Mouse (Mus musculus) kidney, embryonic 15.5 days (tissue): ENCODE measurements around the gene Ifitm3. TPM values are rescaled to one million over a fixed set of nuclear protein-coding genes. Genes with fewer than 3 reads are reported as not detected.
"Not testable (repeated sequence)": the region's sequence is repeated elsewhere in the genome, so short reads cannot be mapped to it uniquely, and the experiment has no call there.

ENCODE experiments used
- ATAC-seq: fragments of 200-750 bp; cut with Nextera tagmentation; replicated peaks from 2 replicates; pipeline ENCODE4 v1.8.0; 2017; ENCODE audit warnings: moderate TSS enrichment; ENCODE audit not compliant: low FRiP score
- H3K27ac ChIP-seq: fragments of 300-500 bp; sonication (generic); 2 replicates; pipeline ENCODE4 v1.5.1; 2015; ENCODE audit warnings: mild to moderate bottlenecking, inconsistent platforms
- H3K27me3 ChIP-seq: fragments of 300-500 bp; sonication (generic); 2 replicates; pipeline ENCODE4 v1.6.1; 2015; ENCODE audit warnings: inconsistent platforms
- H3K36me3 ChIP-seq: fragments of 300-500 bp; sonication (generic); 2 replicates; pipeline ENCODE4 v1.6.1; 2015; ENCODE audit warnings: inconsistent platforms
- H3K4me1 ChIP-seq: fragments of 300-500 bp; sonication (generic); 2 replicates; pipeline ENCODE4 v1.6.1; 2015; ENCODE audit warnings: inconsistent platforms
- H3K4me2 ChIP-seq: fragments of 300-500 bp; sonication (generic); 2 replicates; pipeline ENCODE4 v1.6.1; 2015; ENCODE audit warnings: moderate library complexity, mild to moderate bottlenecking, inconsistent platforms
- H3K4me3 ChIP-seq: fragments of 300-500 bp; sonication (generic); replicated peaks from 2 replicates; pipeline ENCODE4 v1.5.1; 2015; ENCODE audit warnings: mild to moderate bottlenecking, inconsistent platforms
- H3K9ac ChIP-seq: fragments of 300-500 bp; sonication (generic); 2 replicates; pipeline ENCODE4 v1.6.1; 2015; ENCODE audit warnings: mild to moderate bottlenecking, inconsistent platforms
- H3K9me3 ChIP-seq: fragments of 300-500 bp; sonication (generic); replicated peaks from 2 replicates; pipeline ENCODE4 v1.6.1; 2016; ENCODE audit warnings: inconsistent platforms
- WGBS: fragments of 180-500 bp; shearing (Covaris S2); methylation state at CpG from one replicate; pipeline ENCODE4 v1.1.7; 2015; ENCODE audit warnings: mixed read lengths; 5-methylcytosine and 5-hydroxymethylcytosine counted together
- polyA plus RNA-seq: library from polyadenylated mRNA; unstranded; fragments of >200 nt; fragmentation: Nextera tagmentation; extraction: Ambion mirVana; gene quantifications from 2 replicates; pipeline ENCODE4 v1.2.1, GENCODE M21; 2015

Gene Ifitm3
- polyA plus RNA-seq, 1 experiment from 2014 or later, result 205 TPM

- H3K9me3 ChIP-seq, result no peaks in the 10 kb centered on the region
- peak overlapping the region; percentile 82 for H3K4me2 ChIP-seq
- 7% methylated on average over 15 of the region's 19 CpGs for WGBS
- ATAC-seq, result peak; percentile 92
- peak overlapping the region; percentile 42; the same call in 1 of the 2 replicates for H3K9ac ChIP-seq
- peaks cover 24% of the 10 kb centered on the region for H3K4me1 ChIP-seq
- H3K27ac ChIP-seq, result peak overlapping the region; percentile 94
- H3K36me3 ChIP-seq, result no peaks in the 10 kb centered on the region
- no peaks in the 10 kb centered on the region for H3K27me3 ChIP-seq
- peak overlapping the region; percentile 35 for H3K4me3 ChIP-seq
Measured at GRCm38 (mm10) chr7:141047581-141048225, 37.1 kb upstream of the Ifitm3 start.

- WGBS, result 51% methylated on average over 6 of the region's 6 CpGs
- peak; percentile 28; the same call in 1 of the 2 replicates for ATAC-seq
- Histone ChIP-seq H3K4me1 (peaks cover 26% of the 10 kb centered on the region), H3K9me3 (no peaks in the 10 kb centered on the region), H3K9ac (no peak overlapping the region), H3K4me2 (peak overlapping the region; percentile 82), H3K36me3 (no peaks in the 10 kb centered on the region), H3K27ac (peak overlapping the region; percentile 94), H3K27me3 (no peaks in the 10 kb centered on the region), H3K4me3 (no peak overlapping the region)
Measured at GRCm38 (mm10) chr7:141046931-141047580, 36.5 kb upstream of the Ifitm3 start.

- no peak for ATAC-seq
- no peaks in the 10 kb centered on the region for H3K9me3 ChIP-seq
- no peaks in the 10 kb centered on the region for H3K36me3 ChIP-seq
- no peaks in the 10 kb centered on the region for H3K27me3 ChIP-seq
- no peak overlapping the region for H3K4me2 ChIP-seq
- H3K27ac ChIP-seq, result 0 out of 2 replicates have a peak overlapping the region, but pooled peaks have one; percentile 45
- peaks cover 22% of the 10 kb centered on the region for H3K4me1 ChIP-seq
- H3K4me3 ChIP-seq, result no peak overlapping the region
- no peak overlapping the region for H3K9ac ChIP-seq
- WGBS, result 44% methylated on average over 4 of the region's 4 CpGs
Measured at GRCm38 (mm10) chr7:141042539-141042938, 32.0 kb upstream of the Ifitm3 start.

- Histone ChIP-seq H3K4me2 (no peak overlapping the region), H3K27me3 (no peaks in the 10 kb centered on the region), H3K4me3 (no peak overlapping the region), H3K27ac (peak overlapping the region; percentile 91), H3K9me3 (no peaks in the 10 kb centered on the region), H3K4me1 (peaks cover 14% of the 10 kb centered on the region), H3K9ac (no peak overlapping the region), H3K36me3 (no peaks in the 10 kb centered on the region)
- 27% methylated on average over 5 of the region's 5 CpGs for WGBS
- peak; percentile 68; the same call in 1 of the 2 replicates for ATAC-seq
Measured at GRCm38 (mm10) chr7:141041661-141042060, 31.1 kb upstream of the Ifitm3 start.

- Histone ChIP-seq H3K4me3 (no peak overlapping the region), H3K27ac (peak overlapping the region; percentile 91), H3K4me1 (peaks cover 12% of the 10 kb centered on the region), H3K9ac (no peak overlapping the region), H3K27me3 (no peaks in the 10 kb centered on the region), H3K9me3 (no peaks in the 10 kb centered on the region), H3K4me2 (peak overlapping the region; percentile 15; the same call in 1 of the 2 replicates), H3K36me3 (no peaks in the 10 kb centered on the region)
- no peak for ATAC-seq
- 39% methylated on average over 6 of the region's 9 CpGs for WGBS
Measured at GRCm38 (mm10) chr7:141040867-141041606, 30.5 kb upstream of the Ifitm3 start.

GRCm38 (mm10) chr7:141039386-141040107, 29.0 kb upstream of the Ifitm3 start:
- Histone ChIP-seq H3K4me1 (peaks cover 12% of the 10 kb centered on the region), H3K27ac (no peak overlapping the region), H3K4me2 (no peak overlapping the region), H3K9ac (no peak overlapping the region), H3K36me3 (no peaks in the 10 kb centered on the region), H3K9me3 (no peaks in the 10 kb centered on the region), H3K27me3 (no peaks in the 10 kb centered on the region), H3K4me3 (no peak overlapping the region)
- ATAC-seq, result no peak
- 90% methylated on average over 4 of the region's 4 CpGs for WGBS

GRCm38 (mm10) chr7:141038090-141039032, 27.8 kb upstream of the Ifitm3 start:
- WGBS, result 69% methylated on average over 20 of the region's 21 CpGs
- no peak for ATAC-seq

GRCm38 (mm10) chr7:141036624-141037023, 26.1 kb upstream of the Ifitm3 start:
- not testable (repeated sequence) for H3K4me2 ChIP-seq, H3K4me3 ChIP-seq, ATAC-seq, H3K9ac ChIP-seq, H3K4me1 ChIP-seq, H3K36me3 ChIP-seq, H3K27me3 ChIP-seq, H3K27ac ChIP-seq, H3K9me3 ChIP-seq
- WGBS, result 80% methylated on average over 1 of the region's 2 CpGs

More at GRCm38 (mm10) chr7:141038090-141039032, 27.8 kb upstream of the Ifitm3 start:
- no peak overlapping the region for H3K4me2 ChIP-seq
- no peak overlapping the region for H3K4me3 ChIP-seq
- H3K27me3 ChIP-seq, result no peaks in the 10 kb centered on the region
- H3K9me3 ChIP-seq, result no peaks in the 10 kb centered on the region
- H3K27ac ChIP-seq, result no peak overlapping the region
- peaks cover 12% of the 10 kb centered on the region for H3K4me1 ChIP-seq
- H3K9ac ChIP-seq, result no peak overlapping the region
- no peaks in the 10 kb centered on the region for H3K36me3 ChIP-seq

- Histone ChIP-seq H3K27ac (no peak overlapping the region), H3K9ac (no peak overlapping the region), H3K27me3 (no peaks in the 10 kb centered on the region), H3K4me1 (no peaks in the 10 kb centered on the region), H3K9me3 (no peaks in the 10 kb centered on the region), H3K4me2 (no peak overlapping the region), H3K4me3 (no peak overlapping the region), H3K36me3 (no peaks in the 10 kb centered on the region)
- no peak for ATAC-seq
- WGBS, result 83% methylated on average over 9 of the region's 9 CpGs
Measured at GRCm38 (mm10) chr7:141032458-141033167, 22.0 kb upstream of the Ifitm3 start.

GRCm38 (mm10) chr7:141030390-141030789, 19.8 kb upstream of the Ifitm3 start:
- Histone ChIP-seq H3K4me3 (no peak overlapping the region), H3K4me2 (no peak overlapping the region), H3K9ac (no peak overlapping the region), H3K36me3 (no peaks in the 10 kb centered on the region), H3K27me3 (no peaks in the 10 kb centered on the region), H3K9me3 (no peaks in the 10 kb centered on the region), H3K27ac (no peak overlapping the region), H3K4me1 (peaks cover 4% of the 10 kb centered on the region)
- 61% methylated on average over 3 of the region's 3 CpGs for WGBS
- no peak for ATAC-seq
